Mouse (Mus musculus): ENCODE results near the gene Atm.

The Atm gene

DNA sequence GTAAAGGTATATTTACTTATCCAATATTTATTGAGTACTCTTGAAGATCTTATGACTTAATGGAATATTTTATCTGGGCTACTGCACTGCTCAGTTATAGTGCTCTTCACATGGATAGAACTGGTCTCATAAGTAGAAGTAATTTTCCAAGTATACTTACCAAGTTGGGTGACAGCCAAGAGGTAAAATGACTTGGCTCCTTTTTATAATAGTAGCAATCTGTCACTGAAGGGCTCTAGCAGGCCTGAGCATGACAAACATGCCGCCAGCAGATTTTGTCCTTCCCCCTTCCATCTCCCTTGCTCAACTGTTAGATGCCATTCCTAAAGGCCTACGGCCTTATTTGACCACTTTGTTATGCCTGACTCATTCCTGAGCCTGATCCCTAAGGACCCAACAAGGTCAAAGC, 127.6 kb downstream of the Atm start:
- peak; percentile 85 for DNase-seq (ENCODE audit: low spot score)

DNA sequence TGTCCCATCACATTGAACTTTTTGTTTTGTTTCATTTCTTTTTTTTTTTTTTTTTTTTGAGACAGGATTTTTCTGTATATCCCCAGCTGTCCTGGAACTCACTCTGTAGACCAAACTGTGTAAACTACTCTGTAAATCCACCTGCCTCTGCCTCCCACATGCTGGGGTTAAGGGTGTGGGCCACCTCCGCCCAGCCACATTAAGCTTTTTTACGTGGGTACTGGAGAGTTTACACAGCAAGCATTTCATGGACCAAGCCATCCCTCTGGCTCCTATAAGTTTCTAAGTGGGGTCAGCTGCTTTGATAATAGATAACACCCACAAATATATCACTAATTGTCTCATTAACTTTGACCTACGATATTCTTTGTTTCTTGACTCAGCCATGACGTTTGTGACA, 128.0 kb downstream of the Atm start:
- no peak for DNase-seq (ENCODE audit: low spot score)

- peak; percentile 87 for DNase-seq (ENCODE audit: low spot score)
Measured at GRCm38 (mm10) chr9:53404753-53405722, 131.5 kb downstream of the Atm start.

DNA sequence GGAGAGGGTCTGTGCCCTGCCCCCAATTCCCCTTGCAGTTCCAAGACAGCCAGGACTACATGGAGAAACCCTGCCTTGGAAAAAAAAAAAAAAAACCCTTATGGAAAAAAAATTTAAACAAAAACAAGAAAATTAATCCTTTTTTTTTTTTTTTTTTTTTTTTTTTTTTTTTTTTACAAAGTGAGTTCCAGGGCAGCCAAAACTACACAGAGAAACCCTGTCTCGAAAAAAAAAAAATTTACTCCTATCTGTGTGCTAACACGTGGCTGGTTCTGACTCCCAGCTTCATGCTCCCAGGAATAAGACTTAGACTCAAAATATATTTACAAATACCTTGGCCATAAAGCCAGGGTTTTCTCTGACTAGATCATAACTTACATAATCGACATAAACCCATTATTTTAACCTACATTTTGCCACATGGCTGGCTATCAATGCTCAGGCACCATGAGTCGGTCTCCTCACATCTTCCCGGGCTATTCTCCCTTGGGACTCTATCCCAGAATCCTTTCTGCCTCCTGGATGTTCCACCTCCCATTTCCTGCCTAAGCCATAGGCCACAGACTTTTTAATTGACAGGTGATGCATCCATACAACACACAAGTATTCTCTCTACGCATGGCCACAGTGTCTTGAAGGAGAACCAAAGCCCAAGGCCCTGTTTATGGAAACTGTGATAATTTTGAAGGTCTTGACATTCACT, 132.3 kb downstream of the Atm start:
- no peak for DNase-seq (ENCODE audit: low spot score)

DNA sequence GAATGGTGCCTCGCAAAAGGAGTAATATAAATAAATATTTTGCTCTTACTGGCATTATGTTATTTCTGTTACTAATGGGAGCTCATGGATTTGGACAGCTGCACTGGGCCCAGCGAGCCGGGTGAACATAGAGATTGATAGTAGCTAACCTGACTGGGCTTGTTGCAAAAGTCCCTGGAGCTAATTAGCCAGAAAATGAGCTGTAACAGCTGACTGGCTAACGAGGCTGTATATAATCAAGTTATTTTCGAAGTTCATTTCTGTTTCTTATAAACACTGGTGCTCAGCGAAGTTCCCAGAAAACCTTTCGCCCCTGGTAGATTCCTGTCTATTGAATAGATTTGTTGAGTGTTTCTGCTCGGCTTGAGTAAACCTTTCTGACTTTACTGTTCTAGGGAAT, 133.5 kb downstream of the Atm start:
- no peak for DNase-seq (ENCODE audit: low spot score)

GRCm38 (mm10) chr9:53402291-53402711, 134.2 kb downstream of the Atm start, which contains the start of gene 4930550C14Rik:
TSS of gene 4930550C14Rik (plus strand) at chr9:53402325.
- DNase-seq (ENCODE audit: low spot score), result peak; percentile 53

- peak; percentile 23 for DNase-seq (ENCODE audit: low spot score)
Measured at GRCm38 (mm10) chr9:53401146-53401545, 135.4 kb downstream of the Atm start.

DNA sequence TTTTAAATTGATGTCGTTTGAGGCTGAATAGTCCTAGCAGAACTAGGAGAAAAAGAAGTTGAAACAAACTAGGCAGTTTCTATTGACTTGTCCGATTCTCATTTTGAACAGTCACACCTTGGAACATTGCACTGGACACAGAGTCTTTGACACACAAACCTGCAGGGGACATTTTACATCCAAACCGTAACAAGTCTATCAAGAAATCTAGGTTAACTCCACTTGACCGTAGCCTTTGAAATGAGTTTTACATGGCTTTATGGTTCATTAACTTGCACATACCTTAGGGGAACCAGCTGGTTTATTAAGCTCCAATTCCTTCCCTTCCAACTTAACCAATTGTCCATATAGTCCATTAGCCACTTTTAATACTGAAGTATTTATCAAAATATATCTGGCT, 135.8 kb downstream of the Atm start:
- no peak for DNase-seq (ENCODE audit: low spot score)

DNA sequence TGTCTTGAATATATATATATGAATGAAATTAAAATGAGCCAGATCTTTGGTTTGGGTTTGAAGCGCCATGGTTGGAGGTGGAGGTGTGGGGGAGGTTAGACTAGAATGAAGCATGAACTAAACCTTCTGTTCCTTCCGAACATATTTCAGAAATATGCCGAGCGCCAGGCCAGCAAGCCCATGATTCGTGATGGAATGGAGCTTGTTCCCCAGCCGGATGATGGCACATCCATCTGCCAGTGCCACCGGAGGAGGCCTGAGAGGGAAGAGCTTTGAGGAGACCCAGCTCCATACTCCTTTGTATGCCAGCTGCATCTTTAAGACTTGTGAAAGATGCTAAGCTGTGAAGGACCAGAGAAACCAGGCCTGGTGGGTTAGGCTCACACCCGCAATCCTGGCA, 137.0 kb downstream of the Atm start:
- DNase-seq (ENCODE audit: low spot score), result no peak

DNA sequence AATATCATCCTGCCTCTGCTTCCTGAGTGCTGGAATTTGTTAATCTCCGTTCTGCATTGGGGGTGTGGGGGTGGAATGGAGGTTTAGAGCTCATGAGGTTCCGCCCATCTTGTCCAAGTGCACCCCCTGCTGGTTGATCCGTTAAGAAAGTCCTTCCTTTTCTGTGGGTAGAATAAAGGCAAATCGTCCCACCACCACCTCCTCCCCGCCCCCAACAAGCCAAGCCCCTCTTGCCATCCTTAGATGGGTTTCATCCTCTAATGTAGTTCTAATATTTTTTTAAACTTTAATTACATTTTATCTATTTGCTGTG, 138.2 kb downstream of the Atm start:
- peak; percentile 68 for DNase-seq (ENCODE audit: low spot score)

DNA sequence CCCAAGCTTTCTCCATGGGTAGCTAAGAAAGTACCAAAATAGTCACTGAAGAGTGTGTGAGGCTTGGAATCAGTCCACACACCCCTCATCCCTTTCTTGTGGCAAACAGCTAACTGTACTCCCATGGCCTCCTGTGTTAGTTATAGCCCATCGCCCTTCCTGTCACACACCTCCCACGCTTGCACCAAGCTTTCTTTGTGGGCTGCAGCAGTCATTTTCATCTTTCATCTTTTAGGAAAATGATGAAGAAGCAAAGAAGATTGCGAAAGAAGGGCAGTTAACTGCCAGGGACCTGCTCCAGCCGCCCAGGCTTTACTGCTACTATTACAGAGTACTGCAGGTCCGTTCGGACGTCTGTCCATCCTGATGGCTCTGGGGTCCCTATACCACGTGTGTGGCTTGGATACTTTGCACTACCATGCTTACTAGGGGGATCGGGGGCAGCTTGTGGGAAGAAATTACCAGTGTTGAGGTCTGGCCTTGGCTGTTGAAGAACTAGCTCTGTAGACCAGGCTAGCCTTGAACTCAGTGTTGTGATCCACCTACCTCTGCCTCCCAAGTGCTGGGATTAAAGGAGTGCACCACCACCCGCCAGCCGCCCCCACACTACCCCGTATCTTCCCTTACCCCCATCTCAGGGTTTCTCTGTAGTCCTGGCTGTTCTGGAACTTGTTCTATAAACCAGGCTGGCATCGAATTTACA, 138.7 kb downstream of the Atm start:
- no peak for DNase-seq (ENCODE audit: low spot score)

DNA sequence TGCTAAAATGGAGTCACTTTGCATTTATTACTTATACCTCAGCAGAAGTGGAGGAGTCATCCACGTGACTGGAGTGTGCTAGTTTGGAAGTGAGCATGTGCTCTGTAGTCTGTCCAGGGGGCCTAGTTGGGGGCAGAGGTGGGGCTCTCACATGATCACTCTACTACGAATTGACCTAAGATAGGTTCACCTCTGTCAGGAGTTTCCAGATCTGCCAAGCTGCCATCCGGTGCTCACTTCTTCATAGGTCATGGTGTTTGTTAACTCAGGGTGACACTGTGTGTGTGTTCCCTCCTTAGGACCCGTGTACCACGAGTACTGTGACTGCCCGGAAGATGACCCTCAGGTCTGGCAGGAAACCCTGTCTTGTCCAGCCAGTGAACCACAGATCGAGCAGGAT, 146.4 kb downstream of the Atm start:
- no peak for DNase-seq (ENCODE audit: low spot score)
